Mouse (Mus musculus): ENCODE measurements around the gene Fbxo3. TPM values are rescaled to one million over a fixed set of nuclear protein-coding genes. Genes with fewer than 3 reads are reported as not detected.
"Not testable (repeated sequence)": the region's sequence is repeated elsewhere in the genome, so short reads cannot be mapped to it uniquely, and the experiment has no call there.

Gene Fbxo3
- total RNA-seq, 1 experiment from 2014 or later: 79.6 TPM

DNA sequence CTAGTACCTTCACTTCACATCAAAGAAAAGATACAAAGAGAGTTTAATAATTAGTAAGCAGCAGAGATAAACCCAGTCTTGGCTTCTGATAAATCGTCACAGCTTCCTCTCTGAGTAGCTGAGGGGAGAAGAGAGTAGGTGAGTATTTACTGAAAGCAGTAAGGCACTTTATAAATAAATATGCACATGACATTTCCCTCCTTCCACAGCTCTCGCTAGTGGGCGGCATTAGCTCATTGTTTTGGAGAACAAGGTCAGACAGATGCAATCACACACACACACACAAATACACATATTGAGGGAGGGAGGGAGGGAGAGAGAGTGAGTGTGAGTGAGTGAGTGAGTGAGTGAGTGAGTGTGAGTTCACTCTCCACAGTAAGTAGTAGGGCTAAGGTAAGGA lies 8.8 kb downstream of the Fbxo3 start:
- DNase-seq: no peak

DNA sequence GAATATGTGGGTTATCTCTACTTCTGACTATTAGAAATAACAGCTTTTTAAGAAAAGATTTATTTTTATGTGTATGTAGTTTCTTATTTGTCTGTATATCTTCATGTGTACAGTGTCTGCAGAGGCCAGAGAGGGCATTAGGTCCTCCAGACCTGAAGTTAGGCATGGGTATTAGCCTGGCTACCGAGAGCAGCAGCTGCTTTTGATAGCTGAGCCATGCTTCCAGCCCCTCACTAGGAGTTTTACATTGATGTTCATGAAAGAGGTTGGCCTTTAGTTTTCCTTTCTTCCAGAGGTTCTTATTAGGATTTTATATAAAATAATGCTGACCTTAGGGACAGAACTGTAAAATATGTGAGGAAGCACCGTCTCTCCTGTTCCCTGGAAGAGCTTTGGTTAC lies 10.7 kb downstream of the Fbxo3 start:
- DNase-seq: no peak

DNA sequence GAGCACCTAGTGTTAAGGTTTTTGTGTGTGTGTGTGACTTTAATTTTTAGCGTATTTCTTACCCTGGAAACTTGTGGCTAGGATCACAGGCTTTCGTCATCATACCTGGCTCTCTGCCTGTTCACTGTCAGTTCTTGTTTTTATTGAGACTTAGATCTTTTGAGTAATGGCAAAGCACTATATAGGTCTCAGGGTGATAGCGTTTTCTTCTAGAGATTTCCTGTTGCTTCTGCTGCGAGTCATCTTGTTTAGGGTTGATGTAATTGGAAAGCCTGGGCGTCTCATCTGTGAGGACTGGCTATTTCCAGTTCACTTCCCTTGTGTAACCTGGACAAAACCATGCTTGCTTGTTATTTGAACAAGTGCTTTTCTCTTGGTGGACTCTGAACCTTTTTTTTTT lies 14.1 kb downstream of the Fbxo3 start:
- peak; percentile 70 for DNase-seq

DNA sequence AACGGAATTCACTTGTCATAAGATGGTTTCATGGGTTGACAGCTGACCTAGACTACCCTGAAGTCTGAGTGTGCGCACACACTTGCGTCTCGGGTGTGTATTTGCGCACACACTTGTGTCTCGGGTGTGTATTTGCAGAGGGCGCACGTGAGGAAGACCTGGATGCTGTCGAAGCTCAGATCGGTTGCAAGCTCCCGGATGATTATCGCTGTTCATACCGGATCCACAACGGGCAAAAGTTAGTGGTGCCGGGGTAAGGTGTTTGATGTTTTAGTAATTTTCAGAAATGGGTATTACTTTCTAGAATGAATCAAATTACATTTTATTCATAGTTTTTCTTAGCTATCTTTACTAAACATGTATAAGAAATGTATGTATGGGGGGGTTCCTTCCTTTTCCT lies 15.2 kb downstream of the Fbxo3 start:
- DNase-seq: no peak

DNA sequence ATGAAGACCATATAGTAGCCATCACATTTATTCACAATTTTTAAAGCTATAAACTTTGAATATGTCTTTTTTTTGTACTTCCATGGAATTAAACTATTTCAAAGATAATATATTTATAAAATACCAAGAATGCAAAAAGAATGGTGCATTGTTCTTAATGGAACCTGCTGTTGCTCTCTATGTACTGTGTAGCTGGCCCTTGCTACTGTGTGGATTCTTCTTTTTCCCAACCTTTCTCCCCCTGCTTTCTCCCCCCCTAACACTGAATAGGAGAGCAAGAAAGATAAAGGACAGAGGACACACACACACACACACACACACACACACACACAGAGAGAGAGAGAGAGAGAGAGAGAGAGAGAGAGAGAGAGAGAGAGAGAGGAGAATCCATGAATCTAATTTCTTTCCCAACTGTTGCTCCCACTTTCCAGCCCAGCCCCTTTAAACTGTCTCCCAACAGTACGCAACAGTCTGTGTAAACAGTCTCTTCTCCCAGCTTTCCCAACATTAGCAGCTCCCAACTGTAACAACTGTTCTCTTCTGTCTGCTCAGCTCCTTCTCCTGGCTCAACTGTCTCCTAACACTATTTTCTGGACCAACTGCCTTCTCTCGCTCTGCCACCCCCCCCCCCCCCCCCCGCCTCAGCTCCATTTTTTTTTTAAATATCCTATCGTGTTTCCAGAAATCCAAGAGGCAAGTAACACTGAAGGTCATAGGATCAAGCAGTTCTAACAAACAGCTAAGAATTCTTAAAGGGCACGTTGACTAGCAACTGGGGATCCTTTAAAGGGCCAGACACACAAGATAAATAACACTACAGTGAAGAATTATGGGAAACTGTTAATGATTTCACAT lies 16.3 kb downstream of the Fbxo3 start:
- DNase-seq: no peak

DNA sequence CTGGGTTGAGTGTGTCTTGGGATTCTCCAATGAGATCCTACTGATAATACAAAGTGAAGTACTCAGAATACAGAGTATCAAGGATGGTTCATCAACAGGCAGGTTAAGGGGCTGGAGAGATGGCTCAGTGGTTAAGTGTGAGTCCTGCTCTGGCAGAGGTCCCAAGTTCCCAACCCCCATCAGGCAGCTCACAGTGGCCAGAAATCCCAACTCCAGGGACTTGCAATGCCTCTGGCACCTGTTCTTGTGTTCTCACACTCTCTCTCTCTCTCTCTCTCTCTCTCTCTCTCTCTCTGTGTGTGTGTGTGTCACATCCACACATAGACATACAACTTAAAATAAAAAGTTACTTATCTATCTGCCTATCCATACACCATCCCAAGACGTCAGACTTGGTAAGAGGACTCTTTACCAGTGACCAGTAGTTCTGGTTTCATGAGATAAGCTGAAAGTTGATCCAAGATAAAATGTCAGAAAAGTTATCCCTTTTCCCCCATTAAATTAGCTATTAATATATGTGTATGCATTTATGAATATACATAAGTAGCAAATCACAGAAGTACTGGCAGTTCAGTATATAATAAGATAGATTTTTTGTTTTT lies 17.1 kb downstream of the Fbxo3 start:
- peak; percentile 55 for DNase-seq

DNA sequence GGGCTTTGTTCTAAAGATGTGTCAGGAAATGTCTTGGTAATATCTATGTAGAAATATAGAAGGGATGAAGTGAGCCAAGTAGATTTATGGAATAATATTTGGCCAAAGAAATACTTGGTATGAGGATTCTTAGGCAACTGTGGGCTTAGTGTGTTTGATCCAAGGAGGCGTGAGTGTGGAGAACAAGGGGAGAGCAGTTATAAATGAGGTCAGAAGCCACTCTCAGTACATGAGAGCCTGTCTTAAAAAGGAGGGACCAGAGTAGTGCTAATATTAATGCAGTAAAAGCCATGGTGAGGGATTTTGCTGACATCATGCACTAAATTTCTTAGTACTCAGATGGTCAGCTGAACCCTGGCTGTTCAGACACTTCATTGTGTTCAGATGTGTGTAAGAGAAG lies 30.9 kb downstream of the Fbxo3 start:
- no peak for DNase-seq

DNA sequence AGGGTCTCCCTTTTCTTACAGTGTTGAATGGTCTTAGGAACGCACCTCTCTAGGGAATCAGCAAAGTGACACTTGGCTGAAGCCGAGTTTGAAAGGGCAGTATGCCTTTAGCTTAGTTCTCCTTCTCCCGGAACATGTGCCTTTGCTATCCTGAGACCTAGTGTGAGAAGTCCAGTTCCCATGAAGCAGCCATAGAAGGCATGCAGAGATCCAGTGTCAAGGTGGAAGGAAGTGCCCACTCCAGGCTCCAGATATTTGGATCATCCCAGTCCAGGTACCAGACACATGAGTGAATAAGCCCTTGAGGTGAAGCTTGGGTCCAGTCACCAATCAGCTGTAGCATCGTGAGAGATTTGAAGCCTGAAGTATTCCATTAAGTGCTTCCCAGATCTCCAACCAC lies 31.4 kb downstream of the Fbxo3 start:
- DNase-seq: no peak

DNA sequence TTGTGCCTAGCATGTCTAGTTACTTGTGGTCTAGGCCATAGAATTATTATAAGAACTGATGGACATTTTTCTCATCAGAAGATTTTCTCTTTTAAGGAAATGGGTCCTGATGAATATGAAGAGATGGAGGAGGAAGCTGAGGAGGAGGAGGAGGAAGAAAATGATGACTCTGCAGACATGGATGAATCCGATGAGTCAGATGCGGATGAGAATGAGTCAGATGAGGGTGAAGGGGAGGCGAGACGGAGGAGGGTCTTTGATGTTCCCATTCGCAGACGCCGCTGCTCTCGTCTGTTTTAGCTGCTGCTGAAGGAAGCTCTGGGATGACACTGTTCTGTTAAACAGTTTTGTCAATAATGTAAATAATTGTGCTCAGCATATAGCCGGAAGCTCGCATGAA lies 32.3 kb downstream of the Fbxo3 start:
- DNase-seq: no peak

DNA sequence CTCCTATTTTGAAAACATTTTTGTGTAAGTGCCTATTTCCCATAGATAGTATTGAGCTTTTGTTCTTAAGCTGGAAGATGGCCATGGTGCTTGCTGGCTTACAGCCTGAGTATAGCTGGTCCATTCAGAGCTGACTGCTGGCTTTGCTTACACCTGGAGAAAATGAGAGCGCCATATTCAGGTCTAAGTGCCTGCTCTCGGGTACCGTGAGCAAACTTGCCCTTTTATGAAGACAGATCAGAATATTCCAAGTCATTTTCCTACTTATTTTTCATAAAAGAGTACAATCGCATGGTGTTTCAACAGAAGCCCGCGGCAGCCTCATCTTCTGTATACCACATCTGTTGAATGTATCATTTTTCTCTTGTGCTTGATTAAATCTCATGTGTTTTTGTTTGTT lies 33.5 kb downstream of the Fbxo3 start:
- no peak for DNase-seq

DNA sequence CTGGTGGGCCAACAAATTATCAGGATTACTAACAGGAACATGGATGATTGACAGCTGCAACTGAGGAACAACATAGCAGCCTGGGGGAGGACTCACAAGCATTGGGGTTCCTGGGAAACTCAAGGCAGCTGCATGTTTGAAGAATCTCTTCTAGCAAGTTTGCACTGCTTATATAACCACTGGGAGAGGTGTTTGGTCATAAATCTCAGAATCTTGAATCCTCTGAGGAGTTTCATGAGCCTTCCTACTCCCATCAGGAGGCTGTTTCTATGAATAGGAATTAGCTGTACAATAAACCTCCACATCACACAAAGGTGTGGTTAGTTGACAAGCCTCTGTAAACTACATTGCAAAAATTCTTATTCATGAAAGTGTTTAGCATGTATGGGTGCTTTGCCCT lies 35.1 kb downstream of the Fbxo3 start:
- no peak for DNase-seq

DNA sequence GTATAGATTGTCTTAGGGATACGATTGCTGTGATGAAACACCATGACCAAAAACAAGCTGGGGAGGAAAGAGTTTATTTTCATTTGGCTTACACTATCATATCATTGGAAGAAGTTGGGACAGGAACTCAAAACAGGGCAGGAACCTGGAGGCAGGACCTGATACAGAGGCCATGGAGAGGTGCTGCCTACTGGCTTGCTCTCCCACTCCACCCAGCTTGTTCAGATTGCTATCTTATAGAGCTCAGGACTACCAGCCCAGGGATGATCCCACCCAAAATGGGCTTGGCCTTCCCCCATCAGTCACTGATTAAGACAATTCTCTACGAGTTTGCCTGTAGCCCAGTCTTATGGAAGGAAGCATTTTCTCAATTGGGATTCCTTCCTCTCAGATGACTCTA lies 36.6 kb downstream of the Fbxo3 start:
- DNase-seq: no peak

DNA sequence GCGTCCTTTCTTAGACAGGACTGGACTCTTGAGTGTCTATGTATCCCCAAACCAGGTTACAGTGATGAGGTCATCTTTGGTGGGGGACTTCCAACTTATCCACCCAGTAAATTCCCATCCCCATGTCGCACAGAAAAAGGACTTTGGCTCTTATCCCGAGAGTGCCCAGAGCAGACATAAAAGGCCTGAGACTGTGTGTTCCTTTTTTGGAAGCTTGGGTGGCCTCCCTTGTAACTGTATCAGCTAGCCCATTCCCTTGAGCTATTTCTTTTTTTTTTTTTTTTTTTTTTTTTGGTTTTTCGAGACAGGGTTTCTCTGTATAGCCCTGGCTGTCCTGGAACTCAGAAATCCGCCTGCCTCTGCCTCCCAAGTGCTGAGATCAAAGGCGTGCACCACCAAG lies 38.0 kb downstream of the Fbxo3 start, which contains the start of gene Gm10912:
TSS of gene Gm10912 (plus strand) at position 301 of the 400 bp plus-strand sequence.
- DNase-seq: not testable (repeated sequence)

DNA sequence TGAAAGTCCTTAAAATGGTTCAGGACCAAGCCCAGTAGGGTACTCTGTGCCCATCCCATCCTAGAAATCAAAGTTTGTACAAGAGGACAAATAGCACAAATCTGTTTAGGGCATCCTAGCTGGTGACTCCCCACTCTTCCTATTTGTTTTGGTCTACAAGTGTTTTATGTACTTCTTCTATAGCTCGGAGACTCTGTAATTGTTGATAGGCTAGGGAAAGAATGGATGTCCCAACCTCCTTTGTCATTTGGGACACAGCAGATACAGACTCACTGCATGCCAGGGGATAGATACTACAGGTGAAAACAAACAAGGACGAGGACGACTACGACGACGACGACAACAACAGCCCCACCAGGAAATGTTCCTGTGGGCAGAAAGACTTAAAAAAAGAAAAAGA lies 40.9 kb downstream of the Fbxo3 start, which contains the start of gene Gm10799:
TSS of gene Gm10799 (minus strand) at position 101 of the 400 bp plus-strand sequence.
- DNase-seq: not testable (repeated sequence)

DNA sequence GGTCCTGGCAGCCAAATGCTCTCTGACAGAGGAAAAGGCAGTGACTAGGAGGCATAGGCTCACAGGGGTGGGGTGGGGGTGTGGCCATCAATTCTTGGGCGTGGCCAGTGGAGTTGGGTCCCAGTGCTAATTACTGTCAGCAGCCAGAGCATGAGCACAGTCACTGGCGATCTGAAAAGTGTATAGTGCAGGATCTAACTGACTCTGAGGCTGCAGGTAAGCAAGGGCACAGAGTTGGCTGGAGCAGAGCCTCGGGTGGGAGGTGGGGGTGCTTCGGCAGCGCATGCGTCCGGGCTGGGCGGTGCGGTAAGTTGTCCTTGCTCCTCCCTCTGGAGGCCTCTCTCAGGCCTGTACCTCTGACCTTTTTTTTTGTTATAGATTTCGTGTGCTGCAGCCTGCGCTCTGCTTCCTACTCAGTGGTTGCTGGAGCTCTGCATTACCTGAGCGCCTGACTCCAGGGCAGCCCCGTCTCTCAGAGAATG lies 42.2 kb downstream of the Fbxo3 start, which contains the start of gene Cd59b:
TSS of gene Cd59b (plus strand) at position 146 of the 482 bp plus-strand sequence.
- DNase-seq: peak; percentile 70

DNA sequence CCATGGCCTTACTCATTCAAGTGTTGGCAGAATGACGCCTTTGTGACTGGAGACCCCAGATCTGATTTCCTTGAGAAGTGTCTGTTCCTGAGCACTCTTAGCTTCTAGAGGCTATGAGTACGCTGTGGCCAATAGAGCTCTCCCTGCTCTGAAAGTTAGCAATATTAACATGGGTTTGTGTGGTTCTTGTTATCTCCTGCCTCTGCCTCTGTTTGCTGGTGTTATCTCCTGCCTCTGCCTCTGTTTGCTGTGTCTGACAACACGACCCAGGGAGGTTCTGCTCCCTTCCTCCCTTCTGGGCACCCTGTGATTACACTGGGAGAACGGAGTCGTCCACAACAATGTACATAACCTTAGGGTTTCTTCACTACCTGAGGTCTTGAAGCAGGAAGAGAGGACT lies 50.8 kb downstream of the Fbxo3 start:
- DNase-seq: not testable (repeated sequence)

DNA sequence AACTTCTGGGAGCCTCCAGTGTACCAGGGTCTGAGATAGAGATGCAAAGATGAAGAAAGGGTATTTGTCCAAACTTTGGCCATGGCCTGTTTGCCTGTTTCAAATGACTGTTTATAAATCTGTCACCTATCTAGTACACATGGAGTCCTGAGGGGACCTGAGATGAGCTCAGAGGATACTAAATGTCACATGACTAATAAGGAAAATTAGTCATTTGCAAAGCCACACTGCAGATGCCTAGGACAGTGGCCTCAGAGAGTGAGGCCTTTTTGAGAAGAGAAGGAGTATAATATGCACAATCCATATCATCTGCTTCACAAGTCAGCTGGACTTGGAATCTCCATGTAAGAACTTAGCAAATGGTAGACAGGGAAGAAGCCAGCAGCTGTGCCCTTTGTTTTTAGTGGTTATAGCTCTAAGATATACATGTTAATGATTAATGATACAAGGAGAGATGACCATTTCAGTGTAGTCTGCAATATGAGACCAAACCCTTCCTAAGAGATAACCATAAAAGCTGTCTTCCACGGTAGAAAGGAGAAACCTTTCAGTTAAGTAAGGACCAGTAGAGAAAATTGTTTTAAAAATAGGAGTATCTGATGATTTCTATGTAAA lies 54.0 kb downstream of the Fbxo3 start:
- not testable (repeated sequence) for DNase-seq

DNA sequence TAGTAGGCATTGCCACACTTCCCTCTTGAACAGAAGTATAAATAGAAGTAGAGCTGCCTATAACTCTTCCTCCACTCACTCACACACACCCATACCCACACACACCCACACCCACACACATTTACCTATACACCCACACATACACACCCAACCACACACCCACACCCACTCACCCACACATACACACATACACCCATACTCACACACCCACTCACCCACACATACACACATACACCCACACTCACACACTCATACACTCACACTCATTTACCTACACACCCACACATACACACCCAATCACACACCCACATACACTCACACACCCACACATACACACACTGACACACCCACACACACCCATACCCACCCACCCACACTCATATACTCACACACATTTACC lies 55.0 kb downstream of the Fbxo3 start:
- DNase-seq: no peak

DNA sequence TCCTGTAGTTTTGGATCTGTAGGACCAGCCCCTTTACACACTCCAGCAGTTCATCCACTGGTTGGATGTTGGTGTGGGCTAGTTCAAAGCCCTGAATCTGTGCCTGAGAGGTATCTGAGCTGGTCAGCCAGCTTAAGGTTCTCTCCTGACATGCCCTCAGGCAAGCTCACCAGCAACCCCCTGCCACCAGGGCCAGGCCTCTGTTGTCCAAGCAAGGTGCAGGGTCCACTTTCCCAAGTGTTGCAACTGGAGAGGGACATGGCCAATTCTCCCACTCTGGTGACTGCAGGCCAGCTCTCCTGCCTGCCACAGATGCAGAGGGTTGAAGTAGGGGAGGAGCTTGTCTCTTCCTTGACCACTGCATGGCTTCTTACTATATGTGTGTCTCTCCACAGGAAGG lies 56.5 kb downstream of the Fbxo3 start:
- DNase-seq: not testable (repeated sequence)

DNA sequence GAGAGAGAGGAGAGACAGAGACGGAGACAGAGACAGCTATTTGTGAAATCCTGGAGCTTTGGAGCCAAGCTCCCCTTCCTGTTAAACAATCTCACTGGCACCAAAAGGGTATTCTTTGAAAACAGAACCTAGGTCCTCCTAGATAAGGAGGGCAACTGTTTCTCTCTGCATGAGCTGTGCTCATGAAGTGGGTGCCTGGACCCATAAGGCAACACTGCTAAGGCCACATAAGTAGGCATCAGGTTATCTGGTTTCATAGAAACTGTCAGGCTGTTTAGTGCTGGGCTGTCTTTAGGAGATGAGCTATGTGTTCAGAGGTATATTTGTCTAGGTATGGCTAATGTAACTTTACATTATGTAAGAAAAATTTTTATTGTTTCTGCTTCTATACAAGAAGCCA lies 60.0 kb downstream of the Fbxo3 start:
- not testable (repeated sequence) for DNase-seq

DNA sequence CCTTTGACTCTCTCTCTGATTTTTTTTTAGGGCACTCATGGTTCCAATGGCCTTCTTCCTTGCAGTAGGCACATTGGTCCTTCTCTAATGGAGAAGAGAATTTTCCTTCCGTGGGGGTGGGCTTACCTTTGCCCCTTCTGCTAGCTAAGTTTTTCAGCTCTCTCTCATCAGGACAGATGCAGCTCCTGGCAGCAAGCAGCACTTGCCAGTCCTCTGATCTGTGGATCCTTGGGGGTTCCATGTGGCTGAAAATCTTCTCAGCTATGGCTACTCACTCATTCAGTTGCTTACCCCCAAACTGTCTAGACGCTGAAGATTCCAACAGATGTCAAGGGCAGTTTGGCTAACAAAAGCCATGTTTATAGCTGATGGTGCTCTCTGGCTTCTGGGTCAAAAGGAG lies 65.8 kb downstream of the Fbxo3 start:
- no peak for DNase-seq

DNA sequence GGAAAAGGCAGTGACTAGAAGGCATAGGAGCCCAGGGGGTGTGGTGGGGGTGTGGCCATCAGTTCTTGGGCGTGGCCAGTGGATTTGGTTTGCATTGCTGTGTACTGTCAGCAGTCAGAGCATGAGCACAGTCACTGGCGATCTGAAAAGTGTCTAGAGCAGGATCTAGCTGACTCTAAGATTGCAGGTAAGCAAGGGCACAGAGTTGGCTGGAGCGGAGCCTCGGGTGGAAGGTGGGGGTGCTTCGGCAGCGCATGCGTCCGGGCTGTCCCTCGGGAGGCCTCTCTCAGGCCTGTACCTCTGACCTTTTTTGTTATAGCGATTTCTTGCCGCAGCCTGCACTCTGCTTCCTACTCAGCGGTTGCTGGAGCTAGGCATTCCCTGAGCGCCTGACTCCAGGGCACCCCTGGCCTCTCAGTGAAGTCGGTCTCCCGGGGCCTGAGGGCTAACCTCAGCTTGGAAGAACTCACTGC lies 68.3 kb downstream of the Fbxo3 start, which contains the start of gene Cd59a:
TSS of gene Cd59a (plus strand) at position 61 of the 473 bp plus-strand sequence.
- peak; percentile 92 for DNase-seq

DNA sequence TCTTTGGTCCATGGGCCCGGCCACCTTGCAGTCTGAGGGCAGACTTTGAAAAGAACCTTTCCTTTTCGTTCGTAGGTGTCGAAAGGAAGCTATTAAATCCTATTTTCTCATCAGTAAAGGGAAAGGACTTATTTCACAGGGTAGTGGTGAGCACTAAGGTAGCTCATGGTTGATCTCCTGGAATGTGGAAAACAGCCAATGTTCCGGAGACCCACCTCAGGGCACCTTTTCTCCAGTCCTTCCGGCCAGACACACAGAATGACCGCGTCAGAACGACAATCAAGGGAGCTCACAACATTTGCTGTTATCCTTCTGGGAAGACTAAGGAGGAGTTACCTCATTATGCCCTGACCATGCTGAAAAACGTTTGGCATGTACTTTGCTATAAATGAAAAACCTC lies 68.7 kb downstream of the Fbxo3 start:
- no peak for DNase-seq

All from adrenal gland, postnatal 14 days (tissue).